Mouse (Mus musculus) urinary bladder, postnatal 10 days (tissue): ENCODE measurements around the gene Efr3b.
"Not testable (repeated sequence)": the region's sequence is repeated elsewhere in the genome, so short reads cannot be mapped to it uniquely, and the experiment has no call there.

Source experiments
- DNase-seq: peaks from one replicate; pipeline ENCODE4 v3.0.0; 2022; ENCODE audit warnings: low spot score

Efr3b gene

GRCm38 (mm10) chr12:3980991-3981349 is 57.7 kb downstream of the Efr3b start:
- DNase-seq, result no peak

DNA sequence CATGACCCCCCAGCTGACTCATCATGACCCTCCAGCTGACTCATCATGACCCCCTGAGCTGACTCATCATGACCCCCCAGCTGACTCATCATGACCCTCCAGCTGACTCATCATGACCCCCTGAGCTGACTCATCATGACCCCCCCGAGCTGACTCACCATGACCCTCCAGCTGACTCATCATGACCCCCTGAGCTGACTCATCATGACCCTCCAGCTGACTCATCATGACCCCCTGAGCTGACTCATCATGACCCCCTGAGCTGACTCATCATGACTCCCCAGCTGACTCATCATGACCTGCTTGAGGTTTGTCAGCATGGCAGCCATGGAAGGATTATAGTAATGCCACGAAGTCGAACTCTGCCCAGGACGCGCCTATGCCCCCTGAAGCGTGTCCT is 65.5 kb downstream of the Efr3b start:
- not testable (repeated sequence) for DNase-seq

- no peak for DNase-seq
Measured at GRCm38 (mm10) chr12:3968380-3968779, 70.3 kb downstream of the Efr3b start.

- DNase-seq, result no peak
Measured at GRCm38 (mm10) chr12:3967196-3967595, 71.5 kb downstream of the Efr3b start.

GRCm38 (mm10) chr12:3960553-3960952 is 78.2 kb downstream of the Efr3b start:
- DNase-seq, result no peak

GRCm38 (mm10) chr12:3959791-3960543 is 78.7 kb downstream of the Efr3b start:
- DNase-seq, result no peak

GRCm38 (mm10) chr12:3956351-3956750 is 82.4 kb downstream of the Efr3b start:
- DNase-seq, result no peak

- DNase-seq, result no peak
Measured at GRCm38 (mm10) chr12:3955371-3955770, 83.3 kb downstream of the Efr3b start.

DNA sequence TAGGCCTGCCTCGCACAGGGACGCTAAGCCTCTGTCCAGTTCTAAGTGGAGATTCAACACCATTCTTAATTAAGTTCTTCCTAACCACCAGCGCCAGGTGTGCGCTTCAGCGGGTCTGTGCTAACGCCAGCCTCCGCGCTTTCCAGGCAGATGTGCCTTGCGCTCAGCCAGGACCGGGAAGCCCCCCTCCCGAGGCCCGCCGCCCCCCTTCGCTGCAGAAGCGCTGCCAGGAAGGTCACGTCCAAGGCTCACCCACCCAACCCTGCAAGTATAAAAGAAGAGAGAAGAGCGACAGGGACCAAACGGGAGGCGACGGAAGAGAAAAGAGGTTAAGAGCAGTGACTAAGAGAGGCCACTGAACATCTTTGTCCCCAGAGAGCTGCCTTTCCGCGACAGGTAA is 84.1 kb downstream of the Efr3b start, which contains the start of gene Pomc:
TSS of gene Pomc (plus strand) at position 301 of the 400 bp plus-strand sequence.
- no peak for DNase-seq

DNA sequence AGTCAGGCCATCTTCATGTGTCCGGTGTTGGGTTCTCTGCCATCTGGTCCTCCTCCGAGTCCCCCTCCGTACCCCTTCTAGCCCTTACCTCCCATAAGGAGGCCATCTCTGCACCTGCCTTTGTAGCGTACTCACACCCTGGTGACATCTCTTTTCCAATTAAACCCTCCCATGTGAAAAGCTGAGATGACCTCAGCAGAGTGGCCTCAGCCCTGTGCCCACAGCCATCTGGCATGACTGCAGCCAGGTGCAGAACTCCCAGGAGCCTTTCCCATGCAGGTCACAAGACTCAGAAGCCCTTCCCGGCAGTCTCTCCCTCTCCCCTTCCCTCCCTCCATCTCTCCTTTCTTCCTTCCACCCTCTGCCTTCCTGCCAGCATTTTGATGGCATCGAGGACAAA is 91.2 kb downstream of the Efr3b start:
- no peak for DNase-seq

DNA sequence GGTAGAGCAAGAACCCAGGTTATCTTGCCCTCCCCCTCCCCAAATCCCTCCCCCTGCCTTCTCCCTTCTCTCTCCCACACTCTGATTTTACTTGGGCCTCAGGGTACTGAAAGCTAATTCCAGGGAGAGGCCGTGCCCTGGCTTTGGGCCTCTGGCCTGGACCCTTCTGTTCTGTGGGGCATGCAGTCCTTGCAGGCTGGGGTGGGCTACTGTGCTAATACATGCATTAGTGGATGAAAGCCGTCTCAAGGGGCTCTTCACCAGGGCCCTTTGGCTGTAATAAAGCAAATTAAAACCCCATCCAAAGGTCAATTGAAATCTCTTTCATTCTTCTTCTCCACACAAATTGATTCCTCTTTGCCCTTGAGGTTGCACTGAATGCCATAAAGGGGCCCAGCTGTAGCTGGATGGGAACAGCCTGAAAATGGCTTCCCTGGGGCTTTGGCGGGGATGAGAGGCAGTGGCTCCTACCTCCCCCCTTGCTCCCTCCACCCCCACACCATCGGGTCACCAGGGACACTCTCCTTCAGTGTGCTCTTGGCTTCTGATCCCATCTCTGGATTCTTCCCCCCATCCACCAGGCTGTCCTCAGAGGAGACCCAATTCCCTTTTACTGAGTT is 94.2 kb downstream of the Efr3b start:
- DNase-seq, result no peak

- DNase-seq, result no peak
Measured at GRCm38 (mm10) chr12:3942026-3942425, 96.7 kb downstream of the Efr3b start.

DNA sequence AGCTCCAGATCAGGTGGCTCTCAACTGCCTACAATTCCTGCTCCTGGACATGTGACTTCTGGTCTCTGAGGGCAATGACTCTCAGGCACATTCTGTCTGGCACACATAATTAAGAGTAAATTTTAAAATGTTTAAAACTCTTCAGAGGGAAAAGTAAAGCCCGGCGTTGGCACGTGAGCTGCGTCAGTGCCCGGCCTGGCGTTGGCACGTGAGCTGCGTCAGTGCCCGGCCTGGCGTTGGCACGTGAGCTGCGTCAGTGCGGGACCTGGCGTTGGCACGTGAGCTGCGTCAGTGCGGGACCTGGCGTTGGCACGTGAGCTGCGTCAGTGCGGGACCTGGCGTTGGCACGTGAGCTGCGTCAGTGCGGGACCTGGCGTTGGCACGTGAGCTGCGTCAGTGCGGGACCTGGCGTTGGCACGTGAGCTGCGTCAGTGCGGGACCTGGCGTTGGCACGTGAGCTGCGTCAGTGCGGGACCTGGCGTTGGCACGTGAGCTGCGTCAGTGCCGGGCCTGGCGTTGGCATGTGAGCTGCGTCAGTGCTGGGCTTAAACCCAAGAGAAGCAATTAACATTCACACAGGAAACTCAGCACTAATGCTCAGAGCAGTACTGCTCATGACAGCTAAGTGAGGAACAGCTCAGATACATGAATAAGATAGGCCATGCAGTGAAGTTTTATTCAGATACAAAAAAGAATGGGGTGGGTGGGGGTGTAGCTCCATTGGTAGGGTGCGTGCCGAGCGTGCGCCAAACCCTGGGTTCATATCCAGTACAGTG is 108.4 kb downstream of the Efr3b start:
- not testable (repeated sequence) for DNase-seq

DNA sequence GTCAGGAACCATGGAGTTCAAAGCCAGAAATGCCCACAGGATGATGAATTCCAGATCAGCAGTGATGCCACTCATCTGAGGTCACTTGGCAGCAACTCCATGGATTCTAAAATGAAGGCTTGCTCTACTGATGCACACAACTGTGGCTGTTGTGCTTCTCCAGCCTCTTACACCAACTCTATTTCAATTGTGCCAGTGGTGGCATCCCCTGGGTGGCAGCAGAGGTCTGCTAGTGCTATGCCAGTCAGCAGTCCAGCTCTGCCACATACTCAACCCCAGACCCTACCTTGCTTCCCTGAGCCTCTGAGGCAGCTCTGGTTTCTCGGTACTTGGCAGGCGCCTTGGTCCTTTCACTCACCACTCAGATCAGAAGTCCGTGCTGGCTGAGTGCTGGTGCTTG is 109.9 kb downstream of the Efr3b start:
- DNase-seq, result no peak

GRCm38 (mm10) chr12:3926127-3926526 is 112.6 kb downstream of the Efr3b start:
- DNase-seq, result no peak

GRCm38 (mm10) chr12:3919423-3919822 is 119.3 kb downstream of the Efr3b start:
- DNase-seq, result no peak

DNA sequence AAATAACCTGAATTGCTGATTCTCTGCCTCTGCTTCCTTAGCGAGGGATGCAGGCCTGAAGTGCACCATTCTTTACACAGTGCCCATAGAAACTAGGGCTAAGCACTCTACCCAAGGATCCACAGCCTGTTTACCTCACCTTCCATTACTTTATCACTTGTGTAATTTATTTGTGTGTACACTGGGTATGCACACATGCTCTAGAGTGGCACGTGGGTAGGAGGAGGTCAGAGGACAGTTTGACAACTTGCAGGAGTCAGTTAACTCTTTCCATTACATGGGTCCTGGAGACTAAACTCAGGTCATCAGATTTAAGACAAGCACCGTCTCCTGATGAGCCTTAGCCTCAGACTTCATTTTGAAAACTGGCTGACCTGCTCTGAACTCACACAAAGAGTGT is 120.1 kb downstream of the Efr3b start:
- DNase-seq, result no peak

GRCm38 (mm10) chr12:3917668-3918341 is 120.9 kb downstream of the Efr3b start:
- no peak for DNase-seq

- DNase-seq, result no peak
Measured at GRCm38 (mm10) chr12:3915852-3916251, 122.9 kb downstream of the Efr3b start.
